Mouse (Mus musculus): ENCODE results near the gene Elmsan1.

GRCm38 (mm10) chr12:84180701-84181435, 37.8 kb downstream of the Elmsan1 start:
- TF ChIP-seq CTCF (conservative IDR thresholded peaks at IDR 0.05; ENCODE audit: low read length) = no peak
- TF ChIP-seq POU5F1 (IDR thresholded peaks at IDR 0.05; ENCODE audit: borderline replicate concordance, low read length) = no peak
- TF ChIP-seq NANOG (IDR thresholded peaks at IDR 0.05; ENCODE audit: borderline replicate concordance, low read length) = no peak
